Comparison of ENCODE assay signal across 18 mouse cellular contexts in genomic region chr10:68781067-68781868, GRCm38 (mm10). TPM values are rescaled to one million over a fixed set of nuclear protein-coding genes. Genes with fewer than 3 reads are reported as not detected.
DNase-seq lines count a peak whose midpoint lies in the region; ATAC-seq and TF ChIP-seq lines count a peak whose summit lies in the region.
"Had no signal": no experiment of that assay in that cellular context is flagged by ENCODE, and none has a peak within 500 bp of the region (broad histone marks: within the 10 kb centered on the region; RNA-seq: fewer than 3 reads in every experiment).

No protein-coding gene starts in this region.

- H3K9me3 ChIP-seq in lung, embryonic 15.5 days: no peaks in the 10 kb centered on the region
- H3K9me3 ChIP-seq in limb, embryonic 15.5 days: no peaks in the 10 kb centered on the region
- H3K9me3 ChIP-seq: forebrain, embryonic 10.5 days; intestine, embryonic 15.5 days; neural tube, embryonic 15.5 days had no signal

- ATAC-seq in lung, embryonic 15.5 days (ENCODE audit: borderline replicate concordance, extremely low read depth, low FRiP score, low TSS enrichment): peak; percentile 84
- no peak for ATAC-seq in limb, embryonic 15.5 days (ENCODE audit: insufficient number of reproducible peaks, low FRiP score, low TSS enrichment, low read depth)
- ATAC-seq: intestine, embryonic 15.5 days had no signal

- no peak for TF ChIP-seq CTCF in kidney, adult 2 months (conservative IDR thresholded peaks at IDR 0.05; ENCODE audit: insufficient read depth, insufficient read length, low read depth, low read length)

- no peak overlapping the region for H3K4me2 ChIP-seq in lung, embryonic 15.5 days
- no peak overlapping the region for H3K4me2 ChIP-seq in limb, embryonic 15.5 days
- H3K4me2 ChIP-seq: intestine, embryonic 15.5 days; midbrain, embryonic 11.5 days; neural tube, embryonic 15.5 days had no signal

- WGBS in kidney, adult 2 months: 68% methylated on average over 9 of the region's 9 CpGs
- 28% methylated on average over 9 of the region's 9 CpGs for WGBS in lung, embryonic 15.5 days
- 52% methylated on average over 9 of the region's 9 CpGs for WGBS in limb, embryonic 15.5 days

- no peak for TF ChIP-seq POLR2A in kidney, adult 2 months (IDR thresholded peaks at IDR 0.05; ENCODE audit: low read depth, low read length)

- no peaks in the 10 kb centered on the region for H3K4me1 ChIP-seq in kidney, adult 2 months (ENCODE audit: control insufficient read depth, insufficient read depth, low read length)
- peaks cover 16% of the 10 kb centered on the region for H3K4me1 ChIP-seq in lung, embryonic 15.5 days
- H3K4me1 ChIP-seq in limb, embryonic 15.5 days: peaks cover 9% of the 10 kb centered on the region
- H3K4me1 ChIP-seq: forebrain, embryonic 10.5 days; neural tube, embryonic 15.5 days had no signal

- H3K27me3 ChIP-seq in kidney, adult 2 months (replicated peaks; ENCODE audit: control insufficient read depth, insufficient read depth, low read length): no peaks in the 10 kb centered on the region
- H3K27me3 ChIP-seq in lung, embryonic 15.5 days: no peaks in the 10 kb centered on the region
- H3K27me3 ChIP-seq in limb, embryonic 15.5 days: no peaks in the 10 kb centered on the region
- H3K27me3 ChIP-seq: intestine, embryonic 15.5 days; neural tube, embryonic 15.5 days had no signal

- H3K4me3 ChIP-seq in kidney, adult 2 months (ENCODE audit: insufficient read depth, low read depth, low read length): no peak overlapping the region
- no peak overlapping the region for H3K4me3 ChIP-seq in lung, embryonic 15.5 days
- H3K4me3 ChIP-seq in limb, embryonic 15.5 days: no peak overlapping the region
- H3K4me3 ChIP-seq: forebrain, embryonic 10.5 days; gastrocnemius, adult 2 months; heart, adult 2 months; intestine, embryonic 15.5 days; myocyte; neural tube, embryonic 15.5 days had no signal

- H3K36me3 ChIP-seq in kidney, adult 2 months (ENCODE audit: control insufficient read depth, insufficient read depth, low read length): no peaks in the 10 kb centered on the region
- H3K36me3 ChIP-seq in lung, embryonic 15.5 days: no peaks in the 10 kb centered on the region
- H3K36me3 ChIP-seq in limb, embryonic 15.5 days: peaks cover 13% of the 10 kb centered on the region
- H3K36me3 ChIP-seq: forebrain, embryonic 10.5 days; intestine, embryonic 15.5 days; neural tube, embryonic 15.5 days had no signal

- H3K9ac ChIP-seq in lung, embryonic 15.5 days: no peak overlapping the region
- no peak overlapping the region for H3K9ac ChIP-seq in limb, embryonic 15.5 days
- H3K9ac ChIP-seq: intestine, embryonic 15.5 days; neural tube, embryonic 15.5 days had no signal

- 0 out of 2 replicates have a peak overlapping the region, but pooled peaks have one; percentile 28 for H3K27ac ChIP-seq in kidney, adult 2 months (ENCODE audit: insufficient read depth, low read depth, low read length)
- H3K27ac ChIP-seq in lung, embryonic 15.5 days: peak overlapping the region; percentile 71
- H3K27ac ChIP-seq in limb, embryonic 15.5 days: peak overlapping the region; percentile 51
- H3K27ac ChIP-seq: forebrain, embryonic 10.5 days; gastrocnemius, adult 2 months; heart, adult 2 months; intestine, embryonic 15.5 days; neural tube, embryonic 15.5 days had no signal

- peak; percentile 63 for DNase-seq in kidney, adult 2 months
- DNase-seq in kidney, postnatal 4 days: no peak
- DNase-seq in lung, adult 18-20 months: no peak
- no peak for DNase-seq in adrenal gland, postnatal 14 days
- no peak for DNase-seq in gastrocnemius, postnatal 10 days
- DNase-seq: adrenal gland, postnatal 36 days; cerebellum, adult 2 months; gastrocnemius, adult 2 months; heart, adult 2 months; layer of hippocampus, postnatal 36 days; thymus, postnatal 36 days had no signal

RNA-seq across cellular contexts. Expression of gene Tmem26, which starts 57.8 kb away (rescaled TPM):
- polyA plus RNA-seq in kidney, adult 2 months (2012; rRNA removed): 3.7 and 4.4 TPM in 2 replicates
- polyA plus RNA-seq in lung, embryonic 15.5 days (2015; fragmentation: Nextera tagmentation; extraction: Ambion mirVana): 6.1 and 7.2 TPM in 2 replicates
- polyA plus RNA-seq in limb, embryonic 15.5 days (2015; fragmentation: Nextera tagmentation; extraction: Ambion mirVana): 43.7 and 46.0 TPM in 2 replicates
- 6.9 and 9.3 TPM in 2 replicates for total RNA-seq in adrenal gland, postnatal 14 days (2021)
- 1 to 10 TPM; 1.9 to 3.3 TPM for total RNA-seq in gastrocnemius, postnatal 10 days (2021)
- polyA plus RNA-seq: myocyte had no signal
